Mouse (Mus musculus) cerebellum, adult 2 months (tissue): Measurements from ENCODE around the gene Dok1. TPM values are rescaled to one million over a fixed set of nuclear protein-coding genes. Genes with fewer than 3 reads are reported as not detected.

Experiments used
- DNase-seq, 2 experiments: peaks; one replicate each; pipeline ENCODE4 v3.0.0; 2021
- H3K27ac ChIP-seq: fragments of 200-500 bp; 2 replicates; pipeline ENCODE4 v1.5.1; 2012; ENCODE audit warnings: low read length, control low read depth, inconsistent platforms; ENCODE audit not compliant: insufficient read depth
- H3K27me3 ChIP-seq: fragments of 200-500 bp; 2 replicates; pipeline ENCODE4 v1.6.1; 2012; ENCODE audit warnings: inconsistent platforms, mild to moderate bottlenecking, low read length, moderate library complexity; ENCODE audit not compliant: control insufficient read depth, insufficient read depth
- H3K4me1 ChIP-seq: fragments of 200-500 bp; 2 replicates; pipeline ENCODE4 v1.6.1; 2011; ENCODE audit warnings: low read length; ENCODE audit not compliant: control insufficient read depth, insufficient read depth
- H3K4me3 ChIP-seq: fragments of 200-500 bp; replicated peaks from 2 replicates; pipeline ENCODE3; 2011; ENCODE audit warnings: mild to moderate bottlenecking, low read depth, low read length, control low read depth; ENCODE audit not compliant: insufficient read depth
- CTCF ChIP-seq: fragments of 200-500 bp; IDR thresholded peaks from 2 replicates; pipeline ENCODE4 v1.5.1; 2011; ENCODE audit warnings: low read depth, mild to moderate bottlenecking, control low read depth, low read length, moderate library complexity, borderline replicate concordance; ENCODE audit not compliant: insufficient read depth
- POLR2A ChIP-seq: fragments of 200-500 bp; IDR thresholded peaks from 2 replicates; pipeline ENCODE4 v1.6.1; 2011; ENCODE audit warnings: low read length, control low read depth, borderline replicate concordance; ENCODE audit not compliant: insufficient read depth
- WGBS: fragments of 180-500 bp; shearing (Covaris S2); methylation state at CpG from one replicate; pipeline ENCODE4 v1.1.7; 2018; 5-methylcytosine and 5-hydroxymethylcytosine counted together
- polyA plus RNA-seq: library from polyadenylated mRNA; depleted of rRNA; stranded (reverse); fragments of >200 nt; gene quantifications from 2 replicates; pipeline ENCODE4 v1.2.3, GENCODE M21; 2012

The Dok1 gene
- polyA plus RNA-seq, 1 experiment = 1.7 TPM

DNA sequence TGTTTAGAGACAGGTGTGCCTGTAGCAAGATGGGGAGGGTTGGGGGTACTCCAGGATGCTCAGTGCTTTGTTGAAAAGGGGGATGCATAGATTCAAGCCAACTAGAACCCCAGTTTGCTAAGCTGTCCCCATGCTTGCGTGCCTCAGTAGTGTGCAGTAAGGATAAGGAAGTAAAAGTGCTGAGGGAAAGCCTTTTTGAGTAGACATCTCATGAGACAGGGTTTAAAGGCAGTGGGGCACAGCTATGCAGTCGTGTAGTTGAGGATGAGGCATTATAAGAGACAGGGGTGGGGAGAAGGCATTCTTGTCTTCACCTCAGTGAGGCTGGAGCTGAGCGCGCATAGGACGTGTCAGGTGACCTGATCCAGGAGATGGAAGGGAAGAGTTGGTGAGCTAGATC, 7.3 kb upstream of the Dok1 start:
- Histone ChIP-seq H3K4me3 (no peak overlapping the region), H3K27ac (no peak overlapping the region), H3K4me1 (no peaks in the 10 kb centered on the region), H3K27me3 (no peaks in the 10 kb centered on the region)
- DNase-seq = no peak
- TF ChIP-seq POLR2A (no peak), CTCF (no peak)
- WGBS = 80% methylated on average over 5 of the region's 5 CpGs

GRCm38 (mm10) chr6:83038496-83039012, 5.3 kb upstream of the Dok1 start:
- H3K4me3 ChIP-seq = peak overlapping the region; percentile 32
- DNase-seq = peak; percentile 85 to 89
- 0 out of 2 replicates have a peak, but pooled peaks have one; percentile 12 for TF ChIP-seq POLR2A
- TF ChIP-seq CTCF = no peak
- no peaks in the 10 kb centered on the region for H3K4me1 ChIP-seq
- no peaks in the 10 kb centered on the region; the same call in 1 of the 2 replicates for H3K27me3 ChIP-seq
- H3K27ac ChIP-seq = no peak overlapping the region
- WGBS = 10% methylated on average over 24 of the region's 24 CpGs

DNA sequence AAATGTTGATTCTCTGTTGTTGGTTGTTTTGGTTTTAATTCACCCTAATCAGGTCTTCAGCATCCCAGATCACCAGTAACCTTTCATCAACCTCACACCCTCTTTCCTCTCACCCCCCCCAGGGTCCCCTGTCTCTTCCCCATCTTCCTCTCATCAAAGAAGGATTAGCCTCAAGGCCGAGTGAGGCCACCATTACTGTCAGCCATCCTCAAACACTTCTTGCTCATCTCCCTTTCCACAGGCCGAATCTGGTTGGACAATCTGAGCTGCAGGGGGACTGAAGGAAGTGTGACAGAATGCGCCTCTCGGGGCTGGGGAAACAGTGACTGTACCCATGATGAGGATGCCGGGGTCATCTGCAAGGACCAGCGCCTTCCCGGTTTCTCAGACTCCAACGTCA, 3.9 kb upstream of the Dok1 start:
- Histone ChIP-seq H3K27ac (no peak overlapping the region), H3K27me3 (peaks cover 3% of the 10 kb centered on the region; the same call in 1 of the 2 replicates), H3K4me1 (0 out of 2 replicates have a peak, but pooled peaks cover 2% of the 10 kb centered on the region), H3K4me3 (no peak overlapping the region)
- 88% methylated on average over 8 of the region's 8 CpGs for WGBS
- no peak for TF ChIP-seq CTCF
- TF ChIP-seq POLR2A = no peak
- no peak for DNase-seq

DNA sequence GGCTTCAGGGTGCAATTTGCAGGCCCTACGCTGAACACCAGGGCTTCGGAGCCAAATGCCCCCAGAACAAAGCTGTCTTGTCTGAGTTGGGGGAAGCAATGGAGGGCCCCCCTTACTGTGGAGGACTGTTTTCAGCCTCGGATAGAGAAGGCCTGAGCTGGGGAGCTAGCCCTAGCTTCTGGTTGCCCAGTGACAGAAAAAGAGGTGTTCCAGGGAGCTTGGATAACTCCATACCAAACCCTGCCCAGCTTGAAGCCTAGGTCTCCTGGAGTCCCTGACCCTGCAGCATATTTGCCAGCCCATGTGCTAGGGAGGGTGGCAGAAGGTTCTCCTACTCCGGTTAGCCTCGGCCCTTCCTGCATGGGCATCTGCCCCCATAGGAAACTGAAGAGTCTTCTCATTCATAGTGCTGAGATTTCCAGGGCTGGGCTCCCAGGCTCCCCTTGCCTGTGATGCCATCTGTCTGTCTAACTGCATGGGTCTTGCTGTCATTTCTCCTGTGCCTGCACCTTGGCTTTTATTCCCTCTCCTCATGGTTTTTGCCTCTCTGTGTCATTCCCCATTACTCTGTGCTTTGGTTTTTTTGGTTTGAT, 1.3 kb upstream of the Dok1 start:
- H3K4me3 ChIP-seq = no peak overlapping the region
- H3K27ac ChIP-seq = no peak overlapping the region
- no peak for DNase-seq
- peaks cover 6% of the 10 kb centered on the region; the same call in 1 of the 2 replicates for H3K27me3 ChIP-seq
- 44% methylated on average over 5 of the region's 5 CpGs for WGBS
- TF ChIP-seq POLR2A (no peak), CTCF (no peak)
- 0 out of 2 replicates have a peak, but pooled peaks cover 2% of the 10 kb centered on the region for H3K4me1 ChIP-seq

DNA sequence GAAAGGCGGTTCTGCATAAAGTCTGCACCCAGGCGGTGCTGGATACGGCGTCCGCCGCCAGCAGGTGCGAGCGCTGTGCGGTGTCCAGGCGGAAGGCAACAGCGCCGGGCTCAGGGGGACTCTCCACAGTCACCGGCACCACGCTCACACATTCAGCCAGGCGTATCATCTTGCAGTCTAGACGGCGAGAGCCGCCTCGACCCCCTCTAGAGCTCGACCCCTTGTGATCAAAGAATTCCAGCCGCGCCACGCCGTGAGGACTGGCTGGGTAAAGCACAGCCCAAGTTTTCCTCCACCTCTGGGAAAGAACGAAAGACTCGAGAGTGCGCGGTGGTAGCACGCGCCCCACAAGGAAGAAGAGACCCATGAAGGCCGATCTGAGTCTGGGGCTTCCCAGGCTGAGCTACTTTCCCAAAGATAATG, 491 bp downstream of the Dok1 start:
- peaks cover 6% of the 10 kb centered on the region; the same call in 1 of the 2 replicates for H3K27me3 ChIP-seq
- no peak overlapping the region for H3K27ac ChIP-seq
- TF ChIP-seq CTCF (no peak), POLR2A (no peak)
- no peak for DNase-seq
- peak overlapping the region; percentile 42 for H3K4me3 ChIP-seq
- under 1% methylated on average over 31 of the region's 31 CpGs for WGBS
- 0 out of 2 replicates have a peak, but pooled peaks cover 2% of the 10 kb centered on the region for H3K4me1 ChIP-seq

DNA sequence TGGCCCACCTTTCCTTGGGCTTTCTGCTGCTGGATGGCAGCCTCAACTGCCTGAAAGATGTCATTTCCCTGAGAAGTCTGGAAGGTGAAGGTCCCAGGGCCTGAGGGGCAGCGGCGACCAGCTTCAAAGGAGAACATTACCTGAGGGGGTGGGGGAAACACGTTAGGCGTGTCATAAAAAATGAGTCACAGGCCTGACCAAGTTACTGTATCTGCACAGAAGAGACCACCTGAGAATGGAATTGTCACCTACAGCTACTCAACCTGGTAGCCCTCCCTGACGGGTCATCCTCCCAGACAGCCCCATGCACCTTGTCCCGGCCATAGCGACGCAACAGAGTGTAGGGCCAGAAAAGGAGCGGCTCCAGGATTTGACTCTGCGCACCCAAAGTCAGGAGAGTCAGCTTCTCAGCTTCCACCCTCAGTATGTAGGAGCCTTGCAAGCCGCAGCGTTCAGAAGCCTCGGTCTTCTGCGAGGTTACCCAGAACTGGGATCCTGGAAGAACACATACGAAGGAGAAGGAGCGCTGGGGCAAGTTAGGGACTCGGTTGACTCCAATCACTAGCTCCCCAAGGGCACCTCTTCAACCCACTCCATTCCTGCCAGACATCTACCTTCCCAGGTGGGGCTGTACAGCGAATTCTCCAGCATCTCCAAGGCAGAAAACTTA, 1.2 kb downstream of the Dok1 start:
- DNase-seq = no peak
- Histone ChIP-seq H3K4me3 (no peak overlapping the region), H3K27ac (no peak overlapping the region), H3K4me1 (0 out of 2 replicates have a peak, but pooled peaks cover 2% of the 10 kb centered on the region), H3K27me3 (peaks cover 6% of the 10 kb centered on the region; the same call in 1 of the 2 replicates)
- WGBS = 38% methylated on average over 18 of the region's 18 CpGs
- TF ChIP-seq CTCF = no peak
- TF ChIP-seq POLR2A = no peak

DNA sequence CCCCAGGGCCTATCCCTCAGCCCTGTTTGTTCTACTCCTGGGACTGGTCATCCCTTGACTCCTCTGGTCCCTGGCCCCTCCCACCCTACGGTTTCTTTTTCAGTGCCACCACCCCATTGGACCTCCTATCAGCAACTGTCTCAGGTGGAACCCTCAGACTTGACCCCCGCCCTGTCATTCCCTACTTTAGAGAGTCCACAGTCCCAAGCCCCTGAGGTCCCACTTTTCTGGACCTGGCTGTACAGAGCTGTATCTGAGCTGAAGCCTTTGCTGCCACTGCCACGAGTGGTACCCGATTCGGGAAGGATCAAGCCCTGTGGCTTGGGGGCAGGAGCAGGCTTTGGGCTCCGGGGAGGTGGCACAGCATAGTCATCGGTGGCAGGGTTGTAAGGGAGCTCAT, 2.2 kb downstream of the Dok1 start:
- no peak for DNase-seq
- peaks cover 6% of the 10 kb centered on the region; the same call in 1 of the 2 replicates for H3K27me3 ChIP-seq
- H3K4me1 ChIP-seq = 0 out of 2 replicates have a peak, but pooled peaks cover 2% of the 10 kb centered on the region
- no peak overlapping the region for H3K4me3 ChIP-seq
- TF ChIP-seq CTCF (no peak), POLR2A (no peak)
- H3K27ac ChIP-seq = no peak overlapping the region
- 70% methylated on average over 7 of the region's 7 CpGs for WGBS
